Mouse (Mus musculus) ES-CJ7 (cell line): ENCODE results near the gene Fam20b.
"Not testable (repeated sequence)": the region's sequence is repeated elsewhere in the genome, so short reads cannot be mapped to it uniquely, and the experiment has no call there.

ENCODE experiments used
- DNase-seq: peaks from one replicate; pipeline ENCODE4 v3.0.0; 2011; ENCODE audit warnings: low read depth, low spot score

Fam20b gene

GRCm38 (mm10) chr1:156671921-156672320 is 47.0 kb downstream of the Fam20b start:
- no peak for DNase-seq

- peak; percentile 93 for DNase-seq
Measured at GRCm38 (mm10) chr1:156669208-156669983, 49.5 kb downstream of the Fam20b start.

- peak; percentile 98 for DNase-seq
Measured at GRCm38 (mm10) chr1:156668602-156669001, 50.3 kb downstream of the Fam20b start.

GRCm38 (mm10) chr1:156667141-156667926 is 51.6 kb downstream of the Fam20b start:
- DNase-seq, result peak; percentile 70

GRCm38 (mm10) chr1:156665777-156666176 is 53.1 kb downstream of the Fam20b start:
- DNase-seq, result no peak

GRCm38 (mm10) chr1:156660660-156661236 is 58.1 kb downstream of the Fam20b start:
- not testable (repeated sequence) for DNase-seq

- peak; percentile 86 for DNase-seq
Measured at GRCm38 (mm10) chr1:156659906-156660659, 58.8 kb downstream of the Fam20b start.

- DNase-seq, result no peak
Measured at GRCm38 (mm10) chr1:156658676-156659075, 60.2 kb downstream of the Fam20b start.

- DNase-seq, result no peak
Measured at GRCm38 (mm10) chr1:156657523-156657922, 61.4 kb downstream of the Fam20b start.

- peak; percentile 77 for DNase-seq
Measured at GRCm38 (mm10) chr1:156654735-156655530, 64.0 kb downstream of the Fam20b start.

GRCm38 (mm10) chr1:156652189-156652822 is 66.6 kb downstream of the Fam20b start:
- no peak for DNase-seq

GRCm38 (mm10) chr1:156650631-156651030 is 68.3 kb downstream of the Fam20b start:
- no peak for DNase-seq

GRCm38 (mm10) chr1:156648705-156649104 is 70.2 kb downstream of the Fam20b start:
- peak; percentile 77 for DNase-seq

GRCm38 (mm10) chr1:156645971-156646370 is 72.9 kb downstream of the Fam20b start:
- no peak for DNase-seq

GRCm38 (mm10) chr1:156644780-156645523 is 73.9 kb downstream of the Fam20b start:
- DNase-seq, result no peak

- no peak for DNase-seq
Measured at GRCm38 (mm10) chr1:156644061-156644460, 74.8 kb downstream of the Fam20b start.

- no peak for DNase-seq
Measured at GRCm38 (mm10) chr1:156642813-156643212, 76.1 kb downstream of the Fam20b start.

GRCm38 (mm10) chr1:156641808-156642207 is 77.1 kb downstream of the Fam20b start:
- no peak for DNase-seq

- DNase-seq, result no peak
Measured at GRCm38 (mm10) chr1:156640577-156640976, 78.3 kb downstream of the Fam20b start.

- DNase-seq, result no peak
Measured at GRCm38 (mm10) chr1:156639455-156639854, 79.4 kb downstream of the Fam20b start.
